Mouse (Mus musculus) heart, postnatal 0 days (tissue): Measurements from ENCODE around the gene C2cd4d. TPM values are rescaled to one million over a fixed set of nuclear protein-coding genes. Genes with fewer than 3 reads are reported as not detected.

Experiments
- ATAC-seq: fragments of 200-750 bp; cut with Nextera tagmentation; 2 replicates; pipeline ENCODE4 v1.8.0; 2017; ENCODE audit warnings: low read depth, moderate number of reproducible peaks, moderate library complexity; ENCODE audit not compliant: insufficient read depth
- DNase-seq: peaks from one replicate; pipeline ENCODE4 v3.0.0-alpha.2; 2016; ENCODE audit warnings: low spot score
- H3K27ac ChIP-seq: fragments of 300-500 bp; sonication (generic); 2 replicates; pipeline ENCODE4 v1.5.1; 2014; ENCODE audit warnings: low read depth, mild to moderate bottlenecking
- H3K27me3 ChIP-seq: fragments of 300-500 bp; sonication (generic); 2 replicates; pipeline ENCODE4 v1.6.1; 2014; ENCODE audit warnings: low read length, mixed read lengths; ENCODE audit not compliant: control insufficient read depth, insufficient read depth
- H3K36me3 ChIP-seq: fragments of 300-500 bp; sonication (generic); replicated peaks from 2 replicates; pipeline ENCODE4 v1.6.1; 2014; ENCODE audit warnings: low read length, mixed read lengths; ENCODE audit not compliant: control insufficient read depth, insufficient read depth
- H3K4me1 ChIP-seq: fragments of 300-500 bp; sonication (generic); 2 replicates; pipeline ENCODE4 v1.6.1; 2014; ENCODE audit warnings: antibody characterized with exemption; ENCODE audit not compliant: control insufficient read depth, insufficient read depth
- H3K4me2 ChIP-seq: fragments of 300-500 bp; sonication (generic); 2 replicates; pipeline ENCODE4 v1.6.1; 2014; ENCODE audit warnings: low read depth, mild to moderate bottlenecking, low read length, moderate library complexity
- H3K4me3 ChIP-seq: fragments of 300-500 bp; sonication (generic); 2 replicates; pipeline ENCODE4 v1.5.1; 2014; ENCODE audit warnings: low read depth, low read length
- H3K9ac ChIP-seq: fragments of 300-500 bp; sonication (generic); replicated peaks from 2 replicates; pipeline ENCODE4 v1.6.1; 2014; ENCODE audit warnings: low read depth, low read length, mixed read lengths
- H3K9me3 ChIP-seq: fragments of 300-500 bp; sonication (generic); replicated peaks from 2 replicates; pipeline ENCODE4 v1.6.1; 2016; ENCODE audit warnings: low read length; ENCODE audit not compliant: control insufficient read depth
- CTCF ChIP-seq: IDR thresholded peaks from 2 replicates; pipeline ENCODE4 v1.5.1; 2016; ENCODE audit warnings: antibody characterized with exemption, control low read depth, low read depth
- EP300 ChIP-seq: IDR thresholded peaks from 2 replicates; pipeline ENCODE4 v1.6.1; 2016; ENCODE audit warnings: antibody characterized with exemption, low read depth
- WGBS: fragments of 180-500 bp; shearing (Covaris S2); extraction: QIAGEN DNeasy Blood & Tissue Kit; methylation state at CpG from one replicate; pipeline ENCODE4 v1.1.7; 2014; 5-methylcytosine and 5-hydroxymethylcytosine counted together
- polyA plus RNA-seq: library from polyadenylated mRNA; unstranded; fragments of >200 nt; fragmentation: Nextera tagmentation; extraction: Ambion mirVana; gene quantifications from 2 replicates; pipeline ENCODE4 v1.2.1, GENCODE M21; 2015
- total RNA-seq: library from RNA; depleted of rRNA; stranded (reverse); fragments of >200 nt; gene quantifications from 2 replicates; pipeline ENCODE4 v1.2.3, GENCODE M21; 2014; ENCODE audit warnings: low replicate concordance; rRNA removed

C2cd4d gene
- total RNA-seq (not detected in 2 replicates), polyA plus RNA-seq (0.15 and 0.30 TPM in 2 replicates)

DNA sequence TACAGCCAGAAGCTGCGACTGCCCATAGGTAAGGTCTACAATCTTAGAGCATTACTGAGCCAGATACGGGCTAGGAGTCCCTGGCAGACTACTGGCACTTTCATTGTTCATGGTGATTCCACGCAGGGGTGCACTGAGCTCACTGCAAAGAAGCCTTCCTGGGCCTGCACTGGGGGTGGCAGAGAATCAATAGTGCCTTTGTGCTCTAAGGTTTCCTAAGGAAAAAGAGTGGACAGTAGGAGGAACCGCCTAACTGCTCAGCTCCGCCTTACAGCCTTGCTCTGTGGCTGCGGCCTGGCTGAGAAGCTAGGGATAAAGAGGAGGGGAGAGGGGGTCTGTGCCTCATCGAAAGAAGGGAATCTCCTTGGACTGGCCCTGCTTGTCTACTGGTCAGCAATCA, at the start of gene C2cd4d:
Gene C2cd4d, plus strand, starts transcription at position 301 of the 400 bp plus-strand sequence.
- WGBS = 70% methylated on average over 7 of the region's 7 CpGs
- H3K27me3 ChIP-seq = peaks cover 31% of the 10 kb centered on the region

DNA sequence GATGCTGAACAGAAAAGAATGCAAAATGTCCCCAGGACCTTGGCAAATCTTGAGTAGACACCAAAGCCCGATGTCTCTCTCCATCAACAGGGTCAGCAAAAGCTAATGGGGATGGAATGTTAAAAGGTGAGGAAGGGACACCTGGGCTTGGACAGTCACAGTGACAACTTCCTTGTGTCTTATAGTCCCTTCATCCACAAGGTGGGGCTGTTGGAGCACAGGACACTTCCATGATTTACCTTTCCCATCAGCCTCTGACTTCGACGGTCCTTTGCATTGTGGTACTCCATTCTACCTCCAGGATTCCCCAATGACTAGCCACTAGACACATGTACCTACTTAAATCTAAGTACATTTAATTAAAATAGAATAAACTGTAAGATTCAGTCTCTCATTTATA, 33.6 kb upstream of the C2cd4d start:
- H3K36me3 ChIP-seq = peaks cover 27% of the 10 kb centered on the region
- no peak for DNase-seq
- no peak for TF ChIP-seq EP300
- TF ChIP-seq CTCF = peak; percentile 26; the same call in 1 of the 2 replicates
- WGBS = 64% methylated on average over 3 of the region's 3 CpGs
- H3K9ac ChIP-seq = no peak overlapping the region
- H3K4me2 ChIP-seq = no peak overlapping the region
- no peaks in the 10 kb centered on the region for H3K4me1 ChIP-seq
- H3K9me3 ChIP-seq = no peaks in the 10 kb centered on the region
- ATAC-seq = no peak
- H3K27ac ChIP-seq = no peak overlapping the region
- H3K27me3 ChIP-seq = no peaks in the 10 kb centered on the region
- no peak overlapping the region for H3K4me3 ChIP-seq

More for the DNA sequence above, at the start of gene C2cd4d:
- no peaks in the 10 kb centered on the region; the same call in 1 of the 2 replicates for H3K9me3 ChIP-seq
- H3K4me1 ChIP-seq = 0 out of 2 replicates have a peak, but pooled peaks cover 8% of the 10 kb centered on the region
- no peaks in the 10 kb centered on the region for H3K36me3 ChIP-seq
- no peak within 1 kb of the TSS for H3K27ac ChIP-seq
- ATAC-seq (no peak), DNase-seq (no peak)
- H3K4me2 ChIP-seq = peak within 1 kb of the TSS; percentile 79
- no peak for TF ChIP-seq EP300
- TF ChIP-seq CTCF = no peak
- H3K4me3 ChIP-seq = peak within 1 kb of the TSS; percentile 52
- peak within 1 kb of the TSS; percentile 51; the same call in 1 of the 2 replicates for H3K9ac ChIP-seq

DNA sequence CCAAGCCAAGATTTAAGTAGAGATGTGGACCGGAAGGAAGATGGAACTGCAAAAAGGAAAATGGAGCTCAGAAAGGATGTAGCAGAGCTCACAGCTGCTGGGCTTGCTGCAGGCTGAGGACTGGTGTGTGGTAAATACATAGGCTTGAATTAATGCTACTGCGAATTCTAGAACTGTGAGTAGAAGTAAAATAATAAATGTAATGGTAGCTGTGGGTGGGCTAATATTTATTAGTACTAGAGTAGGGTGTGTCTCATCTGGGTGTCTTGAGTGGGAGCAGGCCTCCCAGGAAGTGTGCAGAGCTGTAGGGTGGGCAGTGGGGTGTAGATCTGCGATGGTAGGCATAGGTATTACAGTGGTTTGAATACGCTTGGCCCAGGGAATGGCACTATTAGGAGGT, 27.8 kb upstream of the C2cd4d start:
- Histone ChIP-seq H3K4me3 (no peak overlapping the region), H3K9ac (no peak overlapping the region), H3K9me3 (no peaks in the 10 kb centered on the region), H3K4me2 (no peak overlapping the region), H3K36me3 (peaks cover 10% of the 10 kb centered on the region; the same call in 1 of the 2 replicates), H3K4me1 (no peaks in the 10 kb centered on the region), H3K27ac (no peak overlapping the region), H3K27me3 (no peaks in the 10 kb centered on the region)
- DNase-seq (no peak), ATAC-seq (no peak)
- TF ChIP-seq EP300 (no peak), CTCF (no peak)
- 83% methylated on average over 4 of the region's 4 CpGs for WGBS

DNA sequence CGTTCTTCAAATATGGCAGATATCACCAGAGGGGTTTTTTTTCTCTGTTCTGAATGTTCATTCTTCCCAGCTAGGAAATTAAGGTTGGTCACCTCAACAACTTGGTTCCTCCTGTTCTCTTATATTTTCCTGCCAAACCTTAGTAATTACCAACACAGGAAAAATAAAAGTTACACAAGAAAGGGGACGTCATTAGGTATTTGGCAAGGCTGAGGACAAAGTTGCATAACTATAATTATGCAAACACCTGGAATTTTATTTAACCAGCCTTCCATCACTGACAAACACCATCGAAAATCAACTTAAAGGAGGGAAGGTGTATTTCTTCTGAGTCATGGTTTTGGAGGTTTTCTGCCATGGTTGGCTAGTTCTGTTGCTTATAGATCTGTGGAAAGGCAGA, 23.7 kb upstream of the C2cd4d start:
- H3K9me3 ChIP-seq = no peaks in the 10 kb centered on the region
- no peak for DNase-seq
- H3K4me2 ChIP-seq = no peak overlapping the region
- no peak for ATAC-seq
- H3K4me1 ChIP-seq = no peaks in the 10 kb centered on the region
- no peak overlapping the region for H3K9ac ChIP-seq
- H3K27me3 ChIP-seq = no peaks in the 10 kb centered on the region
- 73% methylated on average over 3 of the region's 3 CpGs for WGBS
- no peak overlapping the region for H3K27ac ChIP-seq
- TF ChIP-seq EP300 = no peak
- TF ChIP-seq CTCF = no peak
- no peak overlapping the region for H3K4me3 ChIP-seq
- no peaks in the 10 kb centered on the region for H3K36me3 ChIP-seq

GRCm38 (mm10) chr3:94341959-94342422, 20.2 kb upstream of the C2cd4d start, which contains the start of gene Them5:
Gene Them5 (plus strand): TSS chr3:94342099.
- Histone ChIP-seq H3K27me3 (no peaks in the 10 kb centered on the region), H3K9ac (no peak within 1 kb of the TSS), H3K36me3 (no peaks in the 10 kb centered on the region), H3K4me2 (no peak within 1 kb of the TSS), H3K9me3 (no peaks in the 10 kb centered on the region), H3K4me3 (no peak within 1 kb of the TSS), H3K27ac (no peak within 1 kb of the TSS), H3K4me1 (no peaks in the 10 kb centered on the region)
- no peak for ATAC-seq
- TF ChIP-seq EP300 (no peak), CTCF (no peak)
- DNase-seq = peak; percentile 13
- WGBS = 23% methylated on average over 3 of the region's 3 CpGs

- TF ChIP-seq EP300 = no peak
- no peak for DNase-seq
- no peak overlapping the region for H3K4me2 ChIP-seq
- H3K9ac ChIP-seq = no peak overlapping the region
- no peak overlapping the region for H3K4me3 ChIP-seq
- no peaks in the 10 kb centered on the region for H3K36me3 ChIP-seq
- WGBS = 62% methylated on average over 1 of the region's 1 CpGs
- H3K4me1 ChIP-seq = no peaks in the 10 kb centered on the region
- H3K27me3 ChIP-seq = no peaks in the 10 kb centered on the region
- no peaks in the 10 kb centered on the region for H3K9me3 ChIP-seq
- ATAC-seq = no peak
- no peak overlapping the region for H3K27ac ChIP-seq
Measured at GRCm38 (mm10) chr3:94342552-94342951, 19.7 kb upstream of the C2cd4d start.
